ENCODE assay signal across 26 mouse cellular contexts in the genomic region with DNA sequence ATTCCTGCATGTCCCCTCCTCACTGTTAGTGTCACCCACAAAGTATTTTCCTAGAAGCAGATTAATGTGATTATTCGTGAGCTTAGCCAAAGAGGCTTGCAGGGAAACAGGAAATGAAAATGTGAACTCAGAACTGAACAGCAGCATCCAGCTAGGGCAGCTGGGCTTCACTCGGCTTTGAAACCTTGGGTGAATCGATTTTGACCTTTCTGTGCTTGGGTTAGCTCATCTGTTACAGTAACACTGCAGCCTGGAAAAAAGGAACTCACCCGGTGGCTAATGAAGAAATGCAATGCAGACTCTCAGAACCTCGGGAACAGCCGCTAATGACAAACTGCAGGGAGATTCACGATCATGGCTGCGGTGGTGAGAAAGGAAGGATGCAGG. TPM values are rescaled to one million over a fixed set of nuclear protein-coding genes. Genes with fewer than 3 reads are reported as not detected.
"Had no signal": no experiment of that assay in that cellular context is flagged by ENCODE, and none has a peak within 500 bp of the region (broad histone marks: within the 10 kb centered on the region; RNA-seq: fewer than 3 reads in every experiment).

No protein-coding gene starts in this region.

- ATAC-seq: liver, postnatal 0 days; lung, postnatal 0 days had no signal

- DNase-seq: kidney, adult 8-10 months; kidney, postnatal 14 days; kidney, postnatal 4 days; left cerebral cortex, postnatal 4 days; liver, postnatal 0 days; lung, embryonic 14.5 days; midbrain, embryonic 14.5 days; retina, postnatal 1 day; right cerebral cortex, postnatal 25 days; spleen, adult 18-20 months; thymus, postnatal 25 days had no signal

RNA-seq across cellular contexts. Expression of a gene that starts 38.0 kb away (rescaled TPM):
- total RNA-seq: layer of hippocampus, adult 18-20 months; layer of hippocampus, postnatal 14 days; left cerebral cortex, adult 8-10 months; left cerebral cortex, postnatal 14 days; left cerebral cortex, postnatal 4 days; megakaryocyte-erythroid progenitor cell, adult 5-6 weeks; midbrain, postnatal 0 days; neutrophil, adult 5-6 weeks had no signal
- polyA plus RNA-seq: limb, embryonic 12.5 days; limb, embryonic 15.5 days; liver, embryonic 14.5 days; liver, postnatal 0 days; lung, embryonic 14.5 days; lung, postnatal 0 days; macrophage; midbrain, embryonic 11.5 days; midbrain, embryonic 14.5 days; midbrain, postnatal 0 days; myocyte; neural tube, embryonic 13.5 days had no signal
